Mouse (Mus musculus) ES-Bruce4 (cell line): ENCODE measurements at regions not wholly inside any gene's neighbourhood (a gene's known extent, or its start where the extent isn't known, plus 50 kb on each side); places are given as distances from the start of the nearest gene placed in this dataset.

ENCODE experiments used
- H3K27ac ChIP-seq: 2 replicates; pipeline ENCODE4 v1.5.1; 2012; ENCODE audit warnings: low read length, inconsistent platforms; ENCODE audit not compliant: insufficient read depth
- H3K27me3 ChIP-seq: 2 replicates; pipeline ENCODE4 v1.6.1; 2012; ENCODE audit warnings: mild to moderate bottlenecking, low read length, inconsistent platforms; ENCODE audit not compliant: control insufficient read depth, poor library complexity, insufficient read depth, severe bottlenecking
- H3K36me3 ChIP-seq: 2 replicates; pipeline ENCODE4 v1.6.1; 2012; ENCODE audit warnings: inconsistent platforms, mild to moderate bottlenecking, low read length, moderate library complexity; ENCODE audit not compliant: control insufficient read depth, poor library complexity, insufficient read depth, severe bottlenecking
- H3K4me1 ChIP-seq: one replicate; pipeline ENCODE4 v1.8.1; 2011; ENCODE audit warnings: low read length; ENCODE audit not compliant: control insufficient read depth, insufficient read depth
- H3K4me3 ChIP-seq: 2 replicates; pipeline ENCODE4 v1.5.1; 2011; ENCODE audit warnings: low read depth, mild to moderate bottlenecking, low read length
- H3K9ac ChIP-seq: 2 replicates; pipeline ENCODE4 v1.6.1; 2012; ENCODE audit warnings: low read depth, mild to moderate bottlenecking, inconsistent platforms; ENCODE audit not compliant: poor library complexity, severe bottlenecking
- H3K9me3 ChIP-seq: replicated peaks from 2 replicates; pipeline ENCODE4 v1.6.1; 2012; ENCODE audit warnings: mild to moderate bottlenecking, low read length, inconsistent platforms; ENCODE audit not compliant: control insufficient read depth, poor library complexity, insufficient read depth, severe bottlenecking
- CTCF ChIP-seq: IDR thresholded peaks from one replicate; pipeline ENCODE4 v1.8.1; 2011; ENCODE audit warnings: low read depth, low read length
- EP300 ChIP-seq: IDR thresholded peaks from 2 replicates; pipeline ENCODE4 v1.6.1; 2011; ENCODE audit warnings: low read depth, low read length; ENCODE audit not compliant: insufficient read depth
- POLR2A ChIP-seq: IDR thresholded peaks from one replicate; pipeline ENCODE4 v1.8.1; 2011; ENCODE audit warnings: low read length; ENCODE audit not compliant: insufficient read depth

- no peak overlapping the region for H3K9ac ChIP-seq
- no peaks in the 10 kb centered on the region for H3K36me3 ChIP-seq
- H3K4me1 ChIP-seq, result no peaks in the 10 kb centered on the region
- TF ChIP-seq CTCF, result no peak
- H3K9me3 ChIP-seq, result no peaks in the 10 kb centered on the region
- H3K27me3 ChIP-seq, result no peaks in the 10 kb centered on the region
- no peak overlapping the region for H3K4me3 ChIP-seq
- no peak overlapping the region for H3K27ac ChIP-seq
Observed at GRCm38 (mm10) chr9:22998306-22998705, 224.6 kb upstream of the Bmper start.

GRCm38 (mm10) chr9:22999181-22999580, 223.7 kb upstream of the Bmper start:
- H3K27ac ChIP-seq, result no peak overlapping the region
- H3K4me1 ChIP-seq, result no peaks in the 10 kb centered on the region
- H3K27me3 ChIP-seq, result no peaks in the 10 kb centered on the region
- TF ChIP-seq CTCF, result no peak
- TF ChIP-seq POLR2A, result no peak
- no peak for TF ChIP-seq EP300
- no peak overlapping the region for H3K4me3 ChIP-seq
- H3K9ac ChIP-seq, result no peak overlapping the region
- H3K9me3 ChIP-seq, result no peaks in the 10 kb centered on the region
- no peaks in the 10 kb centered on the region for H3K36me3 ChIP-seq

- Histone ChIP-seq H3K36me3 (no peaks in the 10 kb centered on the region), H3K4me3 (no peak overlapping the region), H3K9ac (no peak overlapping the region), H3K27ac (no peak overlapping the region), H3K27me3 (no peaks in the 10 kb centered on the region), H3K9me3 (no peaks in the 10 kb centered on the region), H3K4me1 (no peaks in the 10 kb centered on the region)
- TF ChIP-seq EP300 (no peak), POLR2A (no peak), CTCF (no peak)
Observed at GRCm38 (mm10) chr9:23000200-23000599, 222.7 kb upstream of the Bmper start.

- H3K27me3 ChIP-seq, result no peaks in the 10 kb centered on the region
- H3K27ac ChIP-seq, result no peak overlapping the region
- no peaks in the 10 kb centered on the region for H3K4me1 ChIP-seq
- no peak for TF ChIP-seq EP300
- TF ChIP-seq POLR2A, result no peak
- no peak for TF ChIP-seq CTCF
- H3K4me3 ChIP-seq, result no peak overlapping the region
- H3K9ac ChIP-seq, result no peak overlapping the region
- H3K36me3 ChIP-seq, result no peaks in the 10 kb centered on the region
- no peaks in the 10 kb centered on the region for H3K9me3 ChIP-seq
Observed at GRCm38 (mm10) chr9:23003195-23004061, 219.4 kb upstream of the Bmper start.

- TF ChIP-seq EP300, result no peak
- TF ChIP-seq POLR2A, result no peak
- TF ChIP-seq CTCF, result no peak
- Histone ChIP-seq H3K27me3 (no peaks in the 10 kb centered on the region), H3K9ac (no peak overlapping the region), H3K4me3 (no peak overlapping the region), H3K9me3 (no peaks in the 10 kb centered on the region), H3K36me3 (no peaks in the 10 kb centered on the region), H3K4me1 (no peaks in the 10 kb centered on the region), H3K27ac (no peak overlapping the region)
Observed at GRCm38 (mm10) chr9:23005005-23005404, 217.9 kb upstream of the Bmper start.

- Histone ChIP-seq H3K36me3 (no peaks in the 10 kb centered on the region), H3K9ac (no peak overlapping the region), H3K27me3 (no peaks in the 10 kb centered on the region), H3K9me3 (no peaks in the 10 kb centered on the region), H3K4me3 (no peak overlapping the region), H3K27ac (no peak overlapping the region), H3K4me1 (no peaks in the 10 kb centered on the region)
- no peak for TF ChIP-seq EP300
Observed at GRCm38 (mm10) chr9:23009462-23010183, 213.3 kb upstream of the Bmper start.
